Mouse (Mus musculus) E14TG2a.4 (cell line): ENCODE measurements around the gene Csk.

Experiments used
- H3K27me3 ChIP-seq: 2 replicates; pipeline ENCODE4 v1.6.1; 2014; ENCODE audit warnings: low read length, control low read depth; ENCODE audit not compliant: insufficient read depth
- H3K36me3 ChIP-seq: 2 replicates; pipeline ENCODE4 v1.6.1; 2014; ENCODE audit warnings: low read length, control low read depth; ENCODE audit not compliant: insufficient read depth
- H3K4me1 ChIP-seq: replicated peaks from 2 replicates; pipeline ENCODE4 v1.6.1; 2014; ENCODE audit warnings: low read depth, low read length, control low read depth
- H3K4me3 ChIP-seq: replicated peaks from 2 replicates; pipeline ENCODE4 v1.5.1; 2014; ENCODE audit warnings: mild to moderate bottlenecking, low read length
- H3K9me3 ChIP-seq: 2 replicates; pipeline ENCODE4 v1.6.1; 2014; ENCODE audit warnings: low read length, control low read depth
- CTCF ChIP-seq: conservative IDR thresholded peaks from 2 replicates; pipeline ENCODE4 v1.5.1; 2014; ENCODE audit warnings: low read length
- NANOG ChIP-seq: IDR thresholded peaks from 2 replicates; pipeline ENCODE4 v1.6.1; 2014; ENCODE audit warnings: borderline replicate concordance, low read length, mixed read lengths
- POU5F1 ChIP-seq: IDR thresholded peaks from 2 replicates; pipeline ENCODE4 v1.6.1; 2014; ENCODE audit warnings: low read length, borderline replicate concordance

Csk gene

GRCm38 (mm10) chr9:57666536-57666935 is 13.1 kb upstream of the Csk start:
- TF ChIP-seq CTCF = no peak
- no peak for TF ChIP-seq NANOG
- TF ChIP-seq POU5F1 = no peak
- Histone ChIP-seq H3K27me3 (peaks cover 12% of the 10 kb centered on the region), H3K4me1 (peaks cover 9% of the 10 kb centered on the region; the same call in 1 of the 2 replicates), H3K4me3 (no peak overlapping the region), H3K9me3 (no peaks in the 10 kb centered on the region), H3K36me3 (no peaks in the 10 kb centered on the region)

GRCm38 (mm10) chr9:57664616-57665015 is 11.2 kb upstream of the Csk start:
- Histone ChIP-seq H3K4me3 (no peak overlapping the region), H3K36me3 (no peaks in the 10 kb centered on the region), H3K27me3 (peaks cover 8% of the 10 kb centered on the region; the same call in 1 of the 2 replicates), H3K4me1 (peaks cover 9% of the 10 kb centered on the region; the same call in 1 of the 2 replicates), H3K9me3 (no peaks in the 10 kb centered on the region)
- TF ChIP-seq NANOG (no peak), POU5F1 (no peak), CTCF (no peak)

- Histone ChIP-seq H3K9me3 (no peaks in the 10 kb centered on the region), H3K27me3 (no peaks in the 10 kb centered on the region; the same call in 1 of the 2 replicates), H3K4me3 (no peak overlapping the region), H3K4me1 (0 out of 2 replicates have a peak, but pooled peaks cover 3% of the 10 kb centered on the region), H3K36me3 (no peaks in the 10 kb centered on the region)
- TF ChIP-seq NANOG = no peak
- no peak for TF ChIP-seq CTCF
- no peak for TF ChIP-seq POU5F1
These were observed 8.1 kb upstream of the Csk start for GRCm38 (mm10) chr9:57661552-57661951.

- TF ChIP-seq NANOG (no peak), CTCF (no peak), POU5F1 (no peak)
- peaks cover 5% of the 10 kb centered on the region for H3K4me1 ChIP-seq
These were observed 7.1 kb upstream of the Csk start for GRCm38 (mm10) chr9:57660501-57660900.

GRCm38 (mm10) chr9:57659774-57660173 is 6.3 kb upstream of the Csk start:
- no peak overlapping the region for H3K4me3 ChIP-seq
- peaks cover 4% of the 10 kb centered on the region for H3K27me3 ChIP-seq
- H3K36me3 ChIP-seq = no peaks in the 10 kb centered on the region
- peaks cover 8% of the 10 kb centered on the region for H3K4me1 ChIP-seq
- H3K9me3 ChIP-seq = no peaks in the 10 kb centered on the region
- TF ChIP-seq CTCF (peak; percentile 65), NANOG (no peak), POU5F1 (no peak)

More at GRCm38 (mm10) chr9:57660501-57660900, 7.1 kb upstream of the Csk start:
- Histone ChIP-seq H3K4me3 (no peak overlapping the region), H3K9me3 (no peaks in the 10 kb centered on the region), H3K27me3 (no peaks in the 10 kb centered on the region; the same call in none of the 2 replicates), H3K36me3 (no peaks in the 10 kb centered on the region)

- Histone ChIP-seq H3K4me1 (peaks cover 16% of the 10 kb centered on the region), H3K36me3 (no peaks in the 10 kb centered on the region), H3K27me3 (peaks cover 9% of the 10 kb centered on the region), H3K4me3 (no peak overlapping the region), H3K9me3 (no peaks in the 10 kb centered on the region)
- peak; percentile 46 for TF ChIP-seq CTCF
- no peak for TF ChIP-seq NANOG
- no peak for TF ChIP-seq POU5F1
These were observed 5.5 kb upstream of the Csk start for GRCm38 (mm10) chr9:57658970-57659369.

GRCm38 (mm10) chr9:57657843-57658242 is 4.4 kb upstream of the Csk start:
- H3K9me3 ChIP-seq = no peaks in the 10 kb centered on the region
- H3K4me1 ChIP-seq = peaks cover 28% of the 10 kb centered on the region
- H3K36me3 ChIP-seq = no peaks in the 10 kb centered on the region
- TF ChIP-seq CTCF = no peak
- no peak overlapping the region for H3K4me3 ChIP-seq
- H3K27me3 ChIP-seq = peaks cover 13% of the 10 kb centered on the region

- Histone ChIP-seq H3K36me3 (no peaks in the 10 kb centered on the region), H3K4me1 (peaks cover 36% of the 10 kb centered on the region), H3K9me3 (no peaks in the 10 kb centered on the region), H3K4me3 (no peak overlapping the region), H3K27me3 (peaks cover 13% of the 10 kb centered on the region)
- TF ChIP-seq NANOG = no peak
- TF ChIP-seq POU5F1 = no peak
- TF ChIP-seq CTCF = no peak
These were observed 3.4 kb upstream of the Csk start for GRCm38 (mm10) chr9:57656631-57657350.

GRCm38 (mm10) chr9:57655749-57656148 is 2.3 kb upstream of the Csk start:
- H3K4me1 ChIP-seq = peaks cover 47% of the 10 kb centered on the region
- no peaks in the 10 kb centered on the region for H3K36me3 ChIP-seq
- H3K9me3 ChIP-seq = no peaks in the 10 kb centered on the region
- H3K27me3 ChIP-seq = peaks cover 13% of the 10 kb centered on the region
- no peak for TF ChIP-seq NANOG
- TF ChIP-seq CTCF = peak; percentile 67
- no peak for TF ChIP-seq POU5F1
- peak overlapping the region; percentile 52; the same call in 1 of the 2 replicates for H3K4me3 ChIP-seq
